Mouse (Mus musculus): ENCODE data around the gene Skil.

The Skil gene

DNA sequence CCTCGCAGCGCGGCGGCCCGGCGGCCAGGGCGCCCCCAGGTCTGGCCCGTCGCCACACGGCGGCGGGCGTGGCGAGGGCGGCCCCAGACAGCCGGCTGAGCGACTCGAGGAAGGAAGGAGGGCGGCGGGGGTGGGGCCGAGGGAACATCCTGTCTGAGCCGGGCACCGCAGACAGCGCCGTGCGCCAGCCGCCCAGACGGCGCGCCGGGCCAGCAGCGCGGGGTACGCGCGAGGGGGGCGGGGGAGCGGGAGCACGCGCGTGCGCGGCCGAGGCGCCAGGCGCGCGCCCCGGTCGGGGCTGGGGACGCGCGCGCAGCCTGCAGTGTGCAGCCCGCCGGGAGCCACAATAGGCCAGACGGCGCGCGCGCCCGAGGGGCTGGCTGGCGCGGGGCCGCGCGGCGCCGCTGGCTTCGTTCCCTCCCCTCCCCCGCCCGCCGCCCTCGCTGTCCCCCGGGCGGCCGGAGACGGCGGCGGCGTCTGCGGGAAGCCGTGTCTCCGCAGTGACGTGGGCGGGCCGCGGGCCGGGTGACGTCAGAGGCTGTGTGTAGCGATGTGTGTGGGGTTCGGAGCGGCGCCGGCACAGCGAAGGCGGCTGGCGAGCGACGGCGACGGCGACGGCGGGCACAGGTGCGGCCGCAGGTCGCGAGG is at the start of gene Skil:
Gene Skil, plus strand, starts transcription at position 528 of the 648 bp plus-strand sequence.
- peak; percentile 94 for DNase-seq (ENCODE audit: low read depth, low spot score)

DNA sequence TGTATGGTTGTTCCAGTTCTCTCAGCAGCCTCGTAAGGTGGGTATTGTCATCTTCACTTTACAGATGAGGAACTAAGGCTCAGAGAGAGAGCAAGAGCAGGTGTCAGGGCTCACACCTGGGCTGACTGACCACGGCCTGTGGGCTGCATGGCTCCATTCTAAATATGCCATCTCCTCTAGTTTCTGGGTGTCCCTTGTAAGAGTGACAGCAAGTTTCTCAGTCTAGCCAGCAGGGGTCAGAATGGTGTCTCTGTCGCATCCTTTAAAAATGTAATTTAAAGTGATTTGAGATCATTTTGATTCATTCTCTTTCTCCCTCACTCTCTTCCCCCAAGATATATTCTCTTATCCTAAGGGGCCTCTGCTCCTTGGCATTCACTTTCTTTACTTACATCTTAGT is 47.6 kb upstream of the Skil start:
- DNase-seq (ENCODE audit: low read depth, low spot score), result no peak

DNA sequence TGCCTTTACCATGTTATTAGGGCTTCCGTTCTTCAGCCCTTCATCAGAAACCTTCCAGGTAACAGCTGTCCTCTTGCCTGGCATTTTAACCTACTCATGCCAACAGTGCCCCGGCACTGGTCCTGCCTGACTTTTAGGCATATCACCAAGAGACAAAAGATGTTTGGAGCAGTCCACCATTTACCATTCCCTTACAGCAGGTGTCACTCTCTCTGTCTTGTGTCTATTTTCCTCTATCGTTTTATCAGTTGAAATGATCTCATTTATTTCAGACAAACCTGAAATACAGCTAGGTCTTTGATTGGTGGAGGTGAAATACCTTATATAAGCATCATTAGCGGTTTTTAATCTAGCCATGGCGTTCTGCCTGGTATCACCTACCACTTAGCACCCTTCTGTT is 45.8 kb upstream of the Skil start:
- no peak for DNase-seq (ENCODE audit: low read depth, low spot score)

DNA sequence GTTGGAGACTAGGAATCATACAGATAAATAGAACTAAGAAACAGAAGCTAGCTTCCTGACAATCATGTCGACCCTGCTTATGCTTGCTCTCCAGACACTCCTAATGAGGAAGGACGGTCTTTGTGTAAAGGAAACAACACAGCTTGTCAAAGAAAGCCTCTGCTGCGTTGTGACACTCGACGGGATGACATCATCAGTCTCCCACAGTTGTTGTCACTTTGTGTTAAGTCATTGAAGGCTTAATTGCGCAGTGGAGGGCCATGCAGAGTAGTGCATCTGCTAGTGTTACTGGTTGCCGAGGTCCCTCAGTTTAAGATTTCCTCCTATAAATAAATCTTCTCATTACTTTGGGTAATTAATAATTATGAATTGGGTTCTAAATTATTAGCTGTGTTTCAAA is 44.5 kb upstream of the Skil start:
- no peak for DNase-seq (ENCODE audit: low read depth, low spot score)

- DNase-seq (ENCODE audit: low read depth, low spot score), result no peak
Observed at GRCm38 (mm10) chr3:31051730-31052129, 43.1 kb upstream of the Skil start.

DNA sequence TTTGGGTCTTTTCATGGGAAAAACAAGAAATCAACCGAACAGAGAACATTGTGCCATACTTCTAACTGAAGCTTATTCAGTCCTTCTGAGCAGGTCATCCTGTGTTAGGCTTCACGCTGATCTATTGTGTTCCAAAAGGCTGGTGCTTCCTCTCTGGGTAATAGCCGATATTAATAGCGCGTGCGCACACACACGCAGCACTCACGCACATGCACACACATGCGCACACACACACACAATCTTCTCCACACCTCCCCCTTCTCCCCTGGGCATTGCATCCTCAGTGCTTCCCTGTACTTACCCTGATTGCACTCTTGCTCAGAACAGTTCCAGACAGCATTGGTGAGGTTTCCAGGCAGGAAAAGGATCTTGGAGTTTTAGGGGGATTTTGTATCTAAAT is 41.7 kb upstream of the Skil start:
- no peak for DNase-seq (ENCODE audit: low read depth, low spot score)

- no peak for DNase-seq (ENCODE audit: low read depth, low spot score)
Observed at GRCm38 (mm10) chr3:31054888-31055287, 40.0 kb upstream of the Skil start.

- no peak for DNase-seq (ENCODE audit: low read depth, low spot score)
Observed at GRCm38 (mm10) chr3:31056047-31056650, 38.7 kb upstream of the Skil start.

- peak; percentile 69 for DNase-seq (ENCODE audit: low read depth, low spot score)
Observed at GRCm38 (mm10) chr3:31056651-31057627, 37.9 kb upstream of the Skil start.

DNA sequence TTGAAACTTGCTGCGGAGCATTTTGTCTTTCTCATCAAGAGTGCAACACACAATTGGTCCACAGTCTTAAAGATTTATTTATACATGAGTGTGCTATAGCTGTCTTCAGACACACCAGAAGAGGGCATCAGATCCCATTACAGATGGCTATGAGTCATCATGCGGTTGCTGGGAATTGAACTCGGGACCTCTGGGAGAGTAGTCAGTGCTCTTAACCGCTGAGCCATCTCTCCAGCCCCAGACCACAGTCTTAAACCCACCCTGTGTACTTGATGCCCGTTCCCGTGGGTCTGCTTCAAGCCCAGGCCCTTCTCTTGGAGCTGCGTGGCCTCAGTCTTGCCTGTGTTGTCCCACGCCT is 34.1 kb upstream of the Skil start:
- DNase-seq (ENCODE audit: low read depth, low spot score), result no peak

DNA sequence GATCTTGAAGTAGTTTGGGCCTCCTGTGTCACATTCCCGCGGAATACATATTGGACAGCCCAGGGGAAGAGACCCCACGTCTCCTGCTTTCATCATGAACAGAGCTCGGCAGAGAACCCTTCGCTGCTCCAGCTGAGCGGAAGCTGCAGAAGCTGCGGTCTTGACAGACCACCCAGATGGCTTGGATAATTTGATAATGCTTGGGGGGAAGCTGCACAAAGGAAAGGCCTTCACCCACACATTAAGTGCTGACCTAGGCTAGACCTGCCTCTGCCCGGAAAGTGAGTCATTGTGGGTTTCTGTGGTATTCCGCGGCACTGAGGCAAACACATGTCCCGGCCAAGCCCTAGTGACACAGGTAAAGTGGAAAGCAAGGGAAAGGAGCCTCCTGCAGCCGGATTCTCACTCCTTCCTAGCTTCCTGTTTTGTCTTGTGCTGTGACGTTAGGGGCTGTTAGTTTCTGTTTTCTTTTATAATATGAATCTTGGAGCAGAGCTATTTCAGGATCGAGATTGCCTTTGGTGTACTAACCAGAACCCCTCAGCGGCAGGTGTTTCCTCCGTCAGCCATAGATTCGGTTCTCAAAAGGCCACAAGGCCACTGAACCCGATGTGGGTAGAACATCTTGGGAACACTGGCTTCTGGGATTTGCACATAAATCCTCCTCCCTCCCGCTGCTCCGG is 33.6 kb upstream of the Skil start:
- no peak for DNase-seq (ENCODE audit: low read depth, low spot score)

DNA sequence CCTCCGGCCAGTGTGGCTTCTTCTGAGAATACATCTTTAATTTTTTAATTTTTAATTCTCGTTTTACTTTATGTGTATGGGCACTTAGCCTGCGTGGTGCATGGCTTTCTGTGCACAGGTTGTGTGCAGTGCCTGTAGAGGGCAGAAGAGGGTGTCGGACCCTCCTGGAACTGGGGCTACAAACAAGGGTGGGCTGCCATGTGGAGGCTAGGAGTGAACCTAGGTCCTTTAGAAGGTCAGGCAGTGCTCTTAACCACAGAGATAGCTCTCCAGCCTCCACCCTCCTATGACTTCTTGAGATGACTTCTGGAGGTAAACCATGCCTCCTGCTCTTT is 33.1 kb upstream of the Skil start:
- DNase-seq (ENCODE audit: low read depth, low spot score), result no peak

DNA sequence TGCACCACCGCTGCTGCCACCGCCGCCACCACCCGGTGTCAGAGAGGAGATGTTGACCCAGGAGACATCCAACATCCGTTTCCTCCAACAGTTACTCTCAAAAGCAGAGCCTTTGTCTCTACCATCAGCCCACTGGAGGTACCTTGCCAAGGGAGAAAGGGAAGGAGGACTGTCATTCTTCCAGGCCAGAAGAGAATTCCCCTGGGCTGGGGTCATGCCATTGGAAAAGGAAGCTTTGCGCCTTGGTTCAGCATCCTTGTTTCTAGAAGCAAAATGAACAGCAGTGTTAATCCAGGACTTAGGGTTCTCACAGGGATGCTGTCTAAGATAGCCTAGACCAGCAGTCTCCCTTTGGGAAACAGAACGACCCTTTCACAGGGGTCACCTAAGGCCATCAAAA is 32.5 kb upstream of the Skil start:
- no peak for DNase-seq (ENCODE audit: low read depth, low spot score)

DNA sequence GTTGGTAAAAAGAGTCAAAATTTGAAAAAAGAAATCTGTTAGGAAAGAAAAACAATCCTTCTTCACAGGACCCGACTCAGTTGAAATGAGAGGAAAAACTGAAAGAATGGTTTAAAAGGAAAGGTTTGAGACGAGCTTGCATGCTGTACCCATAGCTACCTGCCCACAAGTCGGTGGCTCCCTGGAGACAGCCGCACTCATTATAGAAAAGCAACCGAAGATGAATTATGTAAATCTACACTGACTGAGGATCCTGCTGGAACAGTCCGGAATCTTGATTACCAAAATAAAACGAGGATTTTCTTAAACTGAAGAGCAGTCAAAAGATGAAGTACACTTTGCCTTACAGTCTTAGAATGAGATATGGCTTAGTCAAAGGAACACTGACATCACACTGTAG is 26.4 kb upstream of the Skil start:
- no peak for DNase-seq (ENCODE audit: low read depth, low spot score)

GRCm38 (mm10) chr3:31071804-31072203 is 23.1 kb upstream of the Skil start:
- DNase-seq (ENCODE audit: low read depth, low spot score), result no peak

DNA sequence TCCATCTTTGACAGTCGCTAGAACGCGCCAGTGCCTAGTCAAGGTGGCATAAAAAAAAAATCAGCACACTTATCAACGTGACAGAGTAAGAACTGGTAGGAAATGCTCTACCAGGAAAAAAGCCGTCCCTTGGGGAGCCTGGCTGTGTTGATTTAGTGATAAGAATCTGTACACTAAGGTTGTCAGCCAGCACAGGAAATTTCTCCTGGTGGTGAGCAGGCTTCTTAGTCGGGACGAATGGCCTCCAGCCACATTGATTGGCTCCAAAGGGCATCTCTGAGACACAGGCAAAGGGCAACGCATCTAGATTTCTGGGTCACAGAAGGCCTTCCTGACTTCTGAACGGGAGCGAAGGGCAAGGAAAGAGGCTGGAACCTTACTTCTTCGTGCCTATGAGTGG is 19.1 kb upstream of the Skil start:
- DNase-seq (ENCODE audit: low read depth, low spot score), result no peak

DNA sequence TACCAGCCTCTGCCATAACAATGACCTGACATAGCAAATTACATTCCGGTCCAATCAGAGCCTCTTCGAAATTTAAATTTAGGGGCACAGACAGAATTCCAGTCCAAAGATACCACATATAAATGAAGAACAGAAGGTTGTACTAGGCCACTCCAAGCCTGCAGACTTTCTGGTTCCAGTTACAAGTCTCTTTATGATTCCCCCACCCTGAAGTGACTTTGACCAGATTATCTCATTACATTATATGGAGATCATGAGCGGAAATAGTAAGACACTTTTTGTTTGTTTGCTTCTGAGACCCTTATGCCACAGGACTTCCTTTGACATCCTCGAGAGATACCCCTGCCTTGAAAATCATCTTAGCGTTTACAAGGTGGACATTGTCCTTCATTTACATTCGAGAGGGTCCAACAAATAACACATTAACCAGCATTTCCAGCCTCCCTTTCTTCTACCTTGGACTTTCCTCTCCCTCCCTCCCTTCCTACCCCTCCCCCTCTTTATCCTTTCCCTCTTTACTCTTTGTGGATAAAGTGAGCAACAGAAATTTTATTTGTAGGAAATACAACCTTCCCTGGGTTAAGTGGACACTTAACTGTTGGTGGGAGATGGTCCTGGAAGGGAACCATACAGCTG is 17.7 kb upstream of the Skil start:
- DNase-seq (ENCODE audit: low read depth, low spot score), result no peak

GRCm38 (mm10) chr3:31079450-31079849 is 15.4 kb upstream of the Skil start:
- DNase-seq (ENCODE audit: low read depth, low spot score), result no peak

DNA sequence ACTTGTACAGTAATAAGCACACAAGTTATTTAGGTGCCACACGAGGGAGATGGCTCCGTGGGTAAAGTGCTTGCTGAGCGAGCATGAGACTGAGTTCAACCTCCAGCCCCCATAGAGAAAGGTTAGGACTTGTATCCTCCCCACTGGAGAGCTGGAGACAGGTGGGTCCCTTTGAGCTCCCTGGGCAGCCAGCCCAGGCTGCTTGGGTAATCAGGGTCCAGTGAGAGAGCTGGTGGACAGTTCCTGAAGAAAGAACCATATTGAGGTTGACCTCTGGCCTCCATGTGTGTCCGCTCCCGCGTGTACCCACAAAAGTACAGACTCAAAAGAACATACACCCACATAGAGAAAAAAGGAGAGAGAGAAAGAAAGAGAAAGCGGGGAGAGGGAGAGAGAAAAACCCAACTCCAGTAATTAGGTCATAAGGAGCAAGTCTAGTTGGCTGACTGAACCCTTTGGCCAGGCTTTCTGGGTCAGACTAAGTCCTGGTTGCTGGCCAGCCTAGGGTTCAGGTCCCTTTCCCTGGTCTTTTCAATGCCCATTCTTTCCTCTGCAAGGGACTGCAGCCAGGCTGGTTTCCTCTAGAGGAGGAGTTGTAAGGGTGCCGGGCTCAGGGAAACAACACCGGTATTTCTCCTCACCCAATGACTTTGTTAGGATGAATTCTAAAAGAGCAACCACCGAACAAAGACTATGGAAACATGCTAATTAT is 13.9 kb upstream of the Skil start:
- DNase-seq (ENCODE audit: low read depth, low spot score), result no peak

- no peak for DNase-seq (ENCODE audit: low read depth, low spot score)
Observed at GRCm38 (mm10) chr3:31082838-31083506, 11.9 kb upstream of the Skil start.

All from retina, postnatal 7 days (tissue).